Mouse (Mus musculus): ENCODE measurements around the gene Mllt1. TPM values are rescaled to one million over a fixed set of nuclear protein-coding genes. Genes with fewer than 3 reads are reported as not detected.

Mllt1 gene
- polyA plus RNA-seq, 1 experiment from 2014 or later = 90.2 TPM

GRCm38 (mm10) chr17:56895368-56895918 is 39.8 kb downstream of the Mllt1 start:
- Histone ChIP-seq H3K27me3 (ENCODE audit: low read depth, poor library complexity, severe bottlenecking) (no peaks in the 10 kb centered on the region), H3K27ac (no peak overlapping the region), H3K9me3 (replicated peaks) (no peaks in the 10 kb centered on the region), H3K4me1 (no peaks in the 10 kb centered on the region), H3K36me3 (peaks cover 99% of the 10 kb centered on the region), H3K4me3 (no peak overlapping the region)
- DNase-seq (ENCODE audit: low spot score) = no peak
- WGBS = 96% methylated on average over 9 of the region's 9 CpGs

GRCm38 (mm10) chr17:56890018-56890417 is 45.2 kb downstream of the Mllt1 start:
- Histone ChIP-seq H3K36me3 (peaks cover 75% of the 10 kb centered on the region), H3K27me3 (ENCODE audit: low read depth, poor library complexity, severe bottlenecking) (no peaks in the 10 kb centered on the region), H3K4me3 (no peak overlapping the region), H3K4me1 (no peaks in the 10 kb centered on the region), H3K9me3 (replicated peaks) (no peaks in the 10 kb centered on the region), H3K27ac (no peak overlapping the region)
- 95% methylated on average over 2 of the region's 2 CpGs for WGBS
- no peak for DNase-seq (ENCODE audit: low spot score)

GRCm38 (mm10) chr17:56888050-56888449 is 47.2 kb downstream of the Mllt1 start:
- no peak overlapping the region for H3K4me3 ChIP-seq
- no peaks in the 10 kb centered on the region for H3K4me1 ChIP-seq
- no peaks in the 10 kb centered on the region for H3K9me3 ChIP-seq (replicated peaks)
- WGBS = 83% methylated on average over 2 of the region's 3 CpGs
- DNase-seq (ENCODE audit: low spot score) = no peak
- no peaks in the 10 kb centered on the region for H3K27me3 ChIP-seq (ENCODE audit: low read depth, poor library complexity, severe bottlenecking)
- H3K27ac ChIP-seq = no peak overlapping the region
- H3K36me3 ChIP-seq = peaks cover 55% of the 10 kb centered on the region

- no peaks in the 10 kb centered on the region for H3K27me3 ChIP-seq (ENCODE audit: low read depth, poor library complexity, severe bottlenecking)
- no peak for DNase-seq (ENCODE audit: low spot score)
- H3K36me3 ChIP-seq = peaks cover 24% of the 10 kb centered on the region
- no peaks in the 10 kb centered on the region for H3K4me1 ChIP-seq
- 93% methylated on average over 17 of the region's 17 CpGs for WGBS
- no peaks in the 10 kb centered on the region for H3K9me3 ChIP-seq (replicated peaks)
- no peak overlapping the region for H3K27ac ChIP-seq
- H3K4me3 ChIP-seq = no peak overlapping the region
Measured at GRCm38 (mm10) chr17:56884809-56885208, 50.4 kb downstream of the Mllt1 start.

- WGBS = 86% methylated on average over 5 of the region's 5 CpGs
- no peak for DNase-seq (ENCODE audit: low spot score)
Measured at GRCm38 (mm10) chr17:56884331-56884730, 50.9 kb downstream of the Mllt1 start.

GRCm38 (mm10) chr17:56883612-56884011 is 51.6 kb downstream of the Mllt1 start:
- WGBS = 50% methylated on average over 17 of the region's 17 CpGs
- Histone ChIP-seq H3K9me3 (replicated peaks) (no peaks in the 10 kb centered on the region), H3K4me1 (no peaks in the 10 kb centered on the region), H3K4me3 (no peak overlapping the region), H3K36me3 (peaks cover 12% of the 10 kb centered on the region), H3K27me3 (ENCODE audit: low read depth, poor library complexity, severe bottlenecking) (no peaks in the 10 kb centered on the region), H3K27ac (no peak overlapping the region)
- DNase-seq (ENCODE audit: low spot score) = no peak

More at GRCm38 (mm10) chr17:56884331-56884730, 50.9 kb downstream of the Mllt1 start:
- H3K4me1 ChIP-seq = no peaks in the 10 kb centered on the region
- H3K27me3 ChIP-seq (ENCODE audit: low read depth, poor library complexity, severe bottlenecking) = no peaks in the 10 kb centered on the region
- H3K27ac ChIP-seq = no peak overlapping the region
- H3K36me3 ChIP-seq = peaks cover 19% of the 10 kb centered on the region
- H3K9me3 ChIP-seq (replicated peaks) = no peaks in the 10 kb centered on the region
- no peak overlapping the region for H3K4me3 ChIP-seq

GRCm38 (mm10) chr17:56877426-56877825 is 57.8 kb downstream of the Mllt1 start:
- H3K4me1 ChIP-seq = no peaks in the 10 kb centered on the region
- H3K9me3 ChIP-seq (replicated peaks) = no peaks in the 10 kb centered on the region
- no peak for DNase-seq (ENCODE audit: low spot score)
- no peak overlapping the region for H3K4me3 ChIP-seq
- WGBS = 92% methylated on average over 19 of the region's 19 CpGs
- H3K27ac ChIP-seq = no peak overlapping the region
- H3K36me3 ChIP-seq = no peaks in the 10 kb centered on the region
- no peaks in the 10 kb centered on the region for H3K27me3 ChIP-seq (ENCODE audit: low read depth, poor library complexity, severe bottlenecking)

GRCm38 (mm10) chr17:56876981-56877380 is 58.2 kb downstream of the Mllt1 start:
- no peaks in the 10 kb centered on the region for H3K4me1 ChIP-seq
- H3K36me3 ChIP-seq = no peaks in the 10 kb centered on the region
- no peak for DNase-seq (ENCODE audit: low spot score)
- H3K9me3 ChIP-seq (replicated peaks) = no peaks in the 10 kb centered on the region
- H3K4me3 ChIP-seq = no peak overlapping the region
- WGBS = 76% methylated on average over 8 of the region's 8 CpGs
- H3K27me3 ChIP-seq (ENCODE audit: low read depth, poor library complexity, severe bottlenecking) = no peaks in the 10 kb centered on the region
- H3K27ac ChIP-seq = no peak overlapping the region

GRCm38 (mm10) chr17:56876465-56876864 is 58.8 kb downstream of the Mllt1 start:
- Histone ChIP-seq H3K27ac (no peak overlapping the region), H3K27me3 (ENCODE audit: low read depth, poor library complexity, severe bottlenecking) (no peaks in the 10 kb centered on the region), H3K9me3 (replicated peaks) (no peaks in the 10 kb centered on the region), H3K4me3 (no peak overlapping the region), H3K4me1 (no peaks in the 10 kb centered on the region), H3K36me3 (no peaks in the 10 kb centered on the region)
- DNase-seq (ENCODE audit: low spot score) = no peak
- 90% methylated on average over 3 of the region's 3 CpGs for WGBS

- no peaks in the 10 kb centered on the region for H3K36me3 ChIP-seq
- no peak within 1 kb of the TSS for H3K27ac ChIP-seq
- WGBS = 89% methylated on average over 12 of the region's 12 CpGs
- H3K4me3 ChIP-seq = no peak within 1 kb of the TSS
- no peaks in the 10 kb centered on the region for H3K4me1 ChIP-seq
- no peak for DNase-seq (ENCODE audit: low spot score)
- H3K27me3 ChIP-seq (ENCODE audit: low read depth, poor library complexity, severe bottlenecking) = no peaks in the 10 kb centered on the region
- H3K9me3 ChIP-seq (replicated peaks) = no peaks in the 10 kb centered on the region
Measured at GRCm38 (mm10) chr17:56874936-56875651, 60.1 kb downstream of the Mllt1 start, which contains the start of gene 1700061G19Rik. Gene 1700061G19Rik, plus strand, starts transcription at chr17:56875477.

GRCm38 (mm10) chr17:56874237-56874636 is 61.0 kb downstream of the Mllt1 start, which contains the start of gene Acsbg2:
Gene Acsbg2, minus strand, starts transcription at chr17:56874447.
- Histone ChIP-seq H3K9me3 (replicated peaks) (no peaks in the 10 kb centered on the region), H3K4me1 (no peaks in the 10 kb centered on the region), H3K27ac (no peak within 1 kb of the TSS), H3K36me3 (no peaks in the 10 kb centered on the region), H3K4me3 (no peak within 1 kb of the TSS), H3K27me3 (ENCODE audit: low read depth, poor library complexity, severe bottlenecking) (no peaks in the 10 kb centered on the region)
- WGBS = 73% methylated on average over 2 of the region's 2 CpGs
- no peak for DNase-seq (ENCODE audit: low spot score)

GRCm38 (mm10) chr17:56872512-56872911 is 62.7 kb downstream of the Mllt1 start:
- no peaks in the 10 kb centered on the region for H3K4me1 ChIP-seq
- 79% methylated on average over 7 of the region's 7 CpGs for WGBS
- no peaks in the 10 kb centered on the region for H3K9me3 ChIP-seq (replicated peaks)
- no peak overlapping the region for H3K27ac ChIP-seq
- no peaks in the 10 kb centered on the region for H3K36me3 ChIP-seq
- no peaks in the 10 kb centered on the region for H3K27me3 ChIP-seq (ENCODE audit: low read depth, poor library complexity, severe bottlenecking)
- no peak for DNase-seq (ENCODE audit: low spot score)
- no peak overlapping the region for H3K4me3 ChIP-seq

- Histone ChIP-seq H3K4me3 (no peak overlapping the region), H3K9me3 (replicated peaks) (no peaks in the 10 kb centered on the region), H3K27me3 (ENCODE audit: low read depth, poor library complexity, severe bottlenecking) (no peaks in the 10 kb centered on the region), H3K27ac (no peak overlapping the region), H3K4me1 (no peaks in the 10 kb centered on the region), H3K36me3 (no peaks in the 10 kb centered on the region)
- WGBS = 86% methylated on average over 8 of the region's 8 CpGs
- DNase-seq (ENCODE audit: low spot score) = no peak
Measured at GRCm38 (mm10) chr17:56871767-56872166, 63.4 kb downstream of the Mllt1 start.

Measured in limb, embryonic 10.5 days (tissue).